Mouse (Mus musculus) retina, adult 2 months (tissue): Measurements from ENCODE around the gene Lrmda.

Source experiments
- DNase-seq: peaks from one replicate; pipeline ENCODE4 v3.0.0-alpha.2; 2012; ENCODE audit warnings: low read depth, low spot score

Gene Lrmda

DNA sequence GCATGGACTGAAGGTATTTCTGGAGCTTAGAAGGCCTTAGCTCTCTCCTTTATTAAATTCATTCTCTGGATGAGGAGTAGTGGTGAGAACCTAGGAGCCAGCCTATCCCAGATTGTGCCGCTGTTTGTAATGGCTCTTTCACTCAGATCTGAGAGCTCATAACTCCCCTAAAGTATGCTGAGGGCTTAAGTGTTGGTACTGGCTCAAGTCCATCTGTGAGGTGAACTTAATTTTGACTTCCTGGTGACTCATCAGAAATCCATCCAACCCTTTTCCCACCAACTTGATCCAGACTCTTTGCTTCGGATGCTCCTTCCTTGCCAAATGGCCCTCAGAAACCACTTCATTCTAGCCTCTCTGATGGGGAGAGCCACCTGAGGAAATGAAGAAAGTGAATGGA is 910.1 kb downstream of the Lrmda start:
- DNase-seq: no peak

DNA sequence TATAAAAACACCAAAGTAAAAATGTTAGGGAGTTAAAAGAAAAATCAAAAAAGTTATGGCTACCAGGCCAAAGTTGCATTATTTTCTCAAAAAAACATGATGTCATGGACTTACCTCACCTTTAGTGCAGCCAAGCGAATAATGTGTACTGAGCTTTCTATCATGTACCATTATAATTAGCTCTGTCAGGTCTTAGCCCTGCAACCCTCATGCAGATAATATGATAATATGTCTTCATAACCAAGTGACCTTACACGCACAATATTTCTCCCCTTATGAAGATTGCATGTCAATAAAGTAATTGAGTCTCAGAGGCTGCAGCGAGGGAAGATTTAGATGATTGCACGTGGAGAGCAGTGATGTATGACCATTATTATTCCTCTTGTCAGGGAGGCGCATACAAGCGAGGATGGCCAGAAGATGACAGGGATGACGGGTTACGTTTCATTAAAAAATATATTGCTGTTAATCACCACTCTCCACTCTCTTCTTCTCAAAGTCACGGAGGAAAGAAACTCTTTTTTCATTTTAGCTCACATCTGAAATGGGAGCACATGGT is 911.1 kb downstream of the Lrmda start:
- no peak for DNase-seq

DNA sequence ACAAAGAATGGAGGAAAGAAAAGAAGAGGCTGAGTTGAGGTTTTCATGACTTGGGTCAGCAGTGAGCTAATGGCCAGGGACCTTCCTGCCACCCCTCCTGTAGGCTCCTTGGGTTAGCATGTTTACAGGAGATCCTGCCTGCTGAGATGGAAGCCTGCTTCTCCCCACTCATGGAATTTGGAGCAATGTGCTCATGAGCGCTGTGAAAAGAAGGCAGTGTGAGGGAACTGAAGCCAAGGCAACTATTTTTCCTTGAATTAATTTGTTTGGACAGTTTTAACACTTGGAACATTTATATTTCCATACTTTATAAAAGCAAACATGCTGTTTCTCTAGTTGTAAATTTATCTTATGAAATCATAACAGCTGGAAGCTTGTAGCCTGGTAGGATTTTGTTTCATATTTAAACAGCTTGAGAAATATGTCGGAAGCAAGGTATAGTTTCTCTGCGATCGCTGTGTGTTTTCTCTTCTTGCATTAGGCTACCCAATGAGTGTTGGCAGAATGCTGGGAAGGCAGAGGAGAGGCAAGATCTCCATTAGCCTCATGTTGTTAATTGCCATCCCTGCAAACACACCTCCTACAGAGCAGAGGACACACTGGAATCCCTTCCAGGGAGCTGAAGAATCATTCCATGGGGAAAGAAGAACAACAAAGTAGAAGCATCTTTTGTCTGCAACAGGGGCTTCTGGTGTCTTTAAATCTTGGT is 911.8 kb downstream of the Lrmda start:
- no peak for DNase-seq

DNA sequence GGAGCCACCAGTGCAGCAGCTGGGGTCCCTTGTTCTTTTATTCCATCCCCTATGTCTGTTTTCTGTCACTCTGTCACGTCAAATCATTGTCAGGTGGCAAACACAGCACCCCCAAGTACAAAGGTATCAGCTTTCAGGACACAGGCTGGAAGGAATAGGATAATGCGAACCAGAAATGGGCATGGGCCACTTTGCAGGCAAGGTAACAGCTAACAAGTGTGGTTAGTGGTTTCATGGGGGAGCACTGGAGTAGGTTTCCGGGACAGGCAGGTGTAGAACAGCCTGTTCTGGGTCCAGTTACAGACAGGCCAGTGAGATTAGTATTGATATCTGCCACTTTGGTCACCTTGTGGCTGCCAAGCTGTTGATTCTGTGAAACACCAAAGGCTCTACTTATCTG is 917.2 kb downstream of the Lrmda start:
- no peak for DNase-seq

DNA sequence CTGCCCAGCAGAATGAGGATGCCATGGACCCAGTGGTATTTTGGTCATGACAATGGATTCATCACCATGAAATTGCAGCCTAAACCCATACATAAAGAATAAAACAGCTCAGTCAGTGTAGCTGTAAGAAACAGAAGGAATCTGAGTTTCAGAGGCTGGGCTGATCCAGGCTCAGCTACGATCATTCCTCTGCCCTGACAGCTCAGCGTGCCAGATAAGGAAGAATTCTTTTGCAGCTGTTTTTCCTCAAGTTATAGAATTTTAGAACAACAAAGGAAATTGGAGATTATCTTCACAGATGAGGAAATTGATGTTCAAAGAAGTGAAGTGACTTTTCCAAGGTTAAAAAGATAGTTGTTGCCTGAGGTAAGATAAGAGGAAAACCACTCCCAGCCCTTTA is 921.1 kb downstream of the Lrmda start:
- no peak for DNase-seq

DNA sequence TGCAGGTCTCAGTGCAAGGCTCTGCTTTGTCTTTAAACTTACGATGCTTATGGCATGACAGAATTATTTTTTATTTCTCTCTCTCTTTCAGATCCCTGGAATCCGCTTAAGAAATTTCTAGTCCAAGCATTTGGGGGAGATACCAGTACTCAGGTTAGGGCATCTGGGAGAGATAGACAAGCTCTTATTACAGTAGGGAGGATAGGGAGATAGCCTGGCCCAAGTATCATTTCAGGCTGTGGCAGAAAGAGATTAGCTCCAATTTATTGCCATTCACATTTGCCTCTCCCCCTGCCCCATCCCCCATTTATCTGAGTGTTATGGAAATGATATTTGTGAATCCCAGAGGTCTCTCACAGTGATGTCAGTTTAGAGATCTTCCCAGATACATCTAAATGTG is 923.1 kb downstream of the Lrmda start:
- no peak for DNase-seq

DNA sequence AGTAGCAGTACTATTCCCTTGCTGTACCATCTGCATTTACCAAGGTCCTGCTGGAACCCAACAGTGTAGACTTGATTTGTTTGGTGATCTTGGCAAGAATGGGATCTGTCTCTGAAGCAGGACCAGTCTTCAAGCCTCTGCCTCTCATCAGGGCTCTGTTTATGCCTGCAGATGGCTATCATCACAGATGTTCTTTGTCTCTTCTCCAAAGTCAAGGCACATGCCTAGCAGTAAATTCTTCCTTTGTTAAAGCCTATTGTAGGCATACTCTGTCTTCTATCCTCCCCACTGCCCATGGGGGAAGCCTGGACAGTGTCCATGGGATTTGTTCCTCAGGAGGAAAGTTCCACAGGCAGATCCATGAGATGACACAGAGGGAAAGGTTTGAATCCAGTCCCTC is 930.0 kb downstream of the Lrmda start:
- no peak for DNase-seq

DNA sequence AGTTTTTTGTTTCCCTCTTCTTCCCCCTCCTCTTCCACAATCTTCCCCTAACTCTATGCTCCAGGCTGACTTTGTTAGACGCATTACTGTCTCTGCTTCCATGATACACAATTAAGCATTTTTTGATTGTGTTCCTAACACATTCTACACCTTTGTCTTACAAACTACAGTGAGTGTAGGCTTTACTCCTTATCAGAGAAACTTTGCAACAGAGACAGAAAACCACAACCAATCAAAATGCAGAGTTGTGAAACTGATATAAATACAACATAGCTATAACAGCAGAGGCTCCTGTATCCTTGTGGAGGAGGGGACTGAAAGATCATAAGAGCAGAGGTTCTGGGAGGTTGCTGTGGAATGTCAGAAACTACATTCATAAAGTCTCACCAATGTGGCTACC is 933.5 kb downstream of the Lrmda start:
- no peak for DNase-seq

DNA sequence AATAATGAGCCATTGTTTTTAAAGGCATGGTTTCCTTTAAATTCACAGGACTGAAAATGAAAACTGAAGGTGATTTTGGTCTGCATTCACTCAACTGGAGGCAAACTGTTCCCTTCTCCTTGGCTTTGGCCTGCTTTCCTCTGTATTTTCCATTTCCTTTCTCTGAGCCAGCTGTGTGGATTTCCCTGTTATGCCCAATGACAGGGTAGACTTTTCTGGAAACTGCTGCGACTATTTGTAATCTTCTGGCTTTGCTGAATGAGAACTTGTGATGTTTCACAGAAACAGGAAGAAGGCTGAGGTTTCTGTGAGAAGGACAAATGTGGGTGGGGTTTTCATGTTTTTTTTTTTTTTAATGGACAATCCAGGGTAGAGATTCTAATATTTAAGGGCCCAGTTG is 940.7 kb downstream of the Lrmda start:
- DNase-seq: no peak

DNA sequence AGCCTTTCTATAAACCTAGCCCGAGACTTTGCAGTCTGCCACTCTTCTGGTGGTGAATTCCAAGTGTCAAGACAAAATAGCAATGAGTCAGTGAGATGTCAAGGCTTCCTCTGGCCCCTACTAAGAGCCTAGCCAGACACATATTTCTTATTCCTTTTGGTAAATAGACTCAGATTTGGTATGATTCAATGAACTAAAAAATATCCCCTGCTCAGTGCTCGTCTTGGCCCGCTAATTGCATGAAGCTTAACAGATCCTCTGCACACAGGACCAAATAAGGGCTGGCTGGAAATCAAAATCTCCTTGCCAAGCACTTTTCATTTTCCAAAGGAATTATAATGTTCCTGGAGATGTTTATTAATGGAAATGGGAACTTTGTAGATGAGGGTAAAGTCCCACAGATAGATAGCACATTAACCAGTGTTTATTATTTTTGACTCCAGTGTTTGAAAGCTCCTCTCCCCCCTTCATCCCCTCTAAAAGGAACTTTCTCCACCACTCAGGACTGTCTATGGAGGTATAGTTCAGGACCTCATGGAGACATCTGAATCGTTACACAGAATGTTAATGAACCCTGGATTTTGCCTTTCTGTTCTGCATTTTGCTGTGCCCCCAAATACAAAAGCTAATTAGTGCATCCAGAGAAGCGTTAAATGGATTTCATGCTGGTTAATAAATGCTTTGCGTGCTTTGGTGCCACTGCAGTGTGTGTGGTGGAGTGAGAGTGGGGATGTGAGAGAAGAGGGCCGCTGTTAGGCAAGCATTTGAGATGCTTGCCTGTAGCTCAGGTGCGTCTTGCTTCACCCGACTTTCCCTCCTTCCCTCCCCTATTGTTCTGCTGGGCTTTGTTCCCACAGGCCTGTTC is 945.5 kb downstream of the Lrmda start:
- DNase-seq: no peak

DNA sequence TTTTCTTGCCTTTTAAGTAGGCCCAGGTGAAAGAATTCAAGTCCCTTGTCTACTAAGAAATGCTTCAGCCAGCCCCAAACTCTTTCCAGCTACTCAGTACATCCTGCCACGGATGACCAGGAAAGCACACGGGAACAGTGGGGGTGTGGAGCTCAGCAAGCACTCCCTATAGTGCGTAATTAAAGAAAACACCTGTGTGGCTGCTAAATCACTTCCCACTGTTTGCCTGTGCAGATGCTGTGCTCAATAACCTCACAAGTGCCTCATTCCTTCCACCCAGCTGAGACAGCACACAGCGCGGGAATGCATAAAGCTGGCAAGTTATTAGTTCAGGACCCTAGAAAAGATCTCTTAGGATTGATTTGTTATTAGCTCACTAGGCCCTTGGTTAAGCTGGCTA is 949.2 kb downstream of the Lrmda start:
- no peak for DNase-seq

DNA sequence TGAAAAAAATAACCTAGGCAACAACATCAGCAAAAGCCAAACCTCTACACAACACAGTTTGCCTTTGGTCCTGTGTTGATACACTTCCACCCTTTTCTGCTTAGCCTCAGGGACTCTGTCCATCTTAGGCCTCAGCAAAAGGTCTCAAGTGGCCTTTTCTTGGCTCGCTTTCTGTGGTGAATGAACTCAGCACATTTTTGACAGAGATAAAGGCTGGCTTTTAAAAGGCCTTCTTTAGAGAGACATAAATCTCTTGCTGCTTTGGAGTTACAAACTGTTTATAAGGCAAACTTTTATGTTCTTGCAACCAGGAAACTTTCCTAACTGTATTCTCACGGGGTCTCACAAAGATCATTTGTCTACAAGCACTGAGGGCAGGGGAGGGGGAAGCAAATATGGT is 967.2 kb downstream of the Lrmda start:
- DNase-seq: no peak

DNA sequence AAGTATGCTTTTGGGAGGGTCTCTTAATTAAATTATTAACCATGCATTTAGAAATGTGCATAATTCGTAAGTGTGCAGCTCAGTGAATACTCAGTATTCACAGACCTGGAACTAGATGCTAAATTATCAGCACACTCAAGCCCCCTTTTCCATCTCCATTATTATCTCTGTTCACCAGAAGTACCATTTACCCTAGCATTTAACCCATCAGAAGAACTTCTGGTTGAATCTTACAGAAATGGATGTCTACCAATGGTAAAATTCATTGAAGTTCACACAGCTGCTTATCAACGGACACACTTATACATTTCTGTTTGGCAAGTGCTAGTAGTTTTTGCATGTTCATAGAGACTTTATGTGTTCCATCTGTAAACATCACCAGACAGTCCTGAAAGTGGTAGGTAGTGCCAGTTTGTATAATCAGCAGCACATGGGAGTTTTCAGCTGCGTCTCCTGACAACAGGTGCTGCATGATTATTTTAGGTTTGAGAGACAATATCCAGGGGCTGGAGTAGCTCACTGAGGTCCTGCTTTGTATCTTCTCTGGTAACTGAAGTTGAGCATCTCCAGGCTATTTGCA is 968.7 kb downstream of the Lrmda start:
- DNase-seq: no peak

DNA sequence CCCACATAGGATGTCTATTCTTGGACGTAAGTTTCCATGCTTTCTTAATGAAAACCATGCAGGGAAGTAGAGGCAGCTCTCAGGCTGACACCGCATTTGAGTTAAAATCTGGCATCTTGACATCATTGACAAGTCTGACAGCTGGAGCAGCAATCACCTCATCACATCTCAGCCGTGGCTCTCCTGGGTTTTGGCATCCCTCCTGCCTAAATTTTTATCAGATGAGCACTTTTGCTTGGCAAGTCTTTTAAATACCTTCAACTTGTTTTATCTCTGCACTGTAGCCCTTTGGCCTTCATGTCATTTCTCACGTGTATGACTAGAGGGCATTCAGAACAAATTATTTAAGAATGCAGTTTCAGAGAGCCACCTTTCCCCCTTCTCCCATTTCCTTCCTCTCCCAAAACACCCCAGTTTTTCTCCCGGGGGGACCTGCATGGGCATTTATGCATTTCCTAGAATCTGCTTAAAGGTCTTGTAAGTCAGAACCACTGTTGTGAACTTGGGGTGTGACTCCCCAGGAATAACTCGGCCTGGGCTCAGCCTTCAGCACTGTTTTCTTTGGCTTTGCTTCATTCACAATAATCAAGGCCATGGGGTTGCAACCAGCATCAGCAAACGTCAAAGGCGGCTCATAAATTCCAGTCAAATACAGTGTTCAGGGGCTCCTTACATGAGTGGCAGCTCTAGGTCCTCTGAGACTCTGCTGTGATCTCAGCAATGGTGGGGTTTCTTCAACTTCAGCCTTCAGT is 975.8 kb downstream of the Lrmda start:
- DNase-seq: no peak

DNA sequence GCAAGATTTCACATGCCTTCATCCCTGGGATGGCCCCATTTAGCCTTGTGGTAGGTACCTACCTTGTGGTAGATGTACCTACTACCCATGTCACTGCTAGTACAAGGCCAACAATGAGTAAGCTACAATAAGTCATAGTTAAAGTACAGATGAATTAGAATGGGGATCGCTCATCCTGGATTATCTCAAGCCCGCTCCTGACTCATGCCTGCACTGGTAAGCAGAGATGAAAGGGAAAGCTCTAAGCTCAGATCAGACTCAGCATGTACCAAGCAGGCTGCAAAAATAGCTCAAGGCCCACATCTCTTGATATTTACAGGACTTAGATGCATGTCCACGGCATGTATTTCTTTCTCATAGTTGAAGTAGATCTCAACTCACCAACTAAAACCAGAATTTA is 979.4 kb downstream of the Lrmda start:
- no peak for DNase-seq

DNA sequence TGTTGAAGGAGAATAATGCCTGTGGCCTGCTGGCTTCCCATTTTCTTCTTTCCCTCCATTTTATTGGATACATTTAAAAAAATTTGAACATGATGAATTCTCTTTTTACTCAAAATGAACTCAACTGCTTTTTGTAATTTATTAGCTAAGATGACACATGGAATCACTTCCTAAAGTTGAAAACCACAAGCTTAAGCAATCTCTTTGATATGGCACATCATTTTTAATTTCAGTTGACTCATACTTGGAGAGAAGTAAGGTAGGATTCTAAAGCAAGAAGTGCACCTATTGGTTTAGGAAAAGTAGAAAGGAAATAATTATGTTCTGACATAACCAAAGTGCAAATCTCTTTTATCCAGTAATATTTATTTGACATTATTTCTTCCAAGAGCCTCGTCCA is 992.5 kb downstream of the Lrmda start:
- DNase-seq: no peak

DNA sequence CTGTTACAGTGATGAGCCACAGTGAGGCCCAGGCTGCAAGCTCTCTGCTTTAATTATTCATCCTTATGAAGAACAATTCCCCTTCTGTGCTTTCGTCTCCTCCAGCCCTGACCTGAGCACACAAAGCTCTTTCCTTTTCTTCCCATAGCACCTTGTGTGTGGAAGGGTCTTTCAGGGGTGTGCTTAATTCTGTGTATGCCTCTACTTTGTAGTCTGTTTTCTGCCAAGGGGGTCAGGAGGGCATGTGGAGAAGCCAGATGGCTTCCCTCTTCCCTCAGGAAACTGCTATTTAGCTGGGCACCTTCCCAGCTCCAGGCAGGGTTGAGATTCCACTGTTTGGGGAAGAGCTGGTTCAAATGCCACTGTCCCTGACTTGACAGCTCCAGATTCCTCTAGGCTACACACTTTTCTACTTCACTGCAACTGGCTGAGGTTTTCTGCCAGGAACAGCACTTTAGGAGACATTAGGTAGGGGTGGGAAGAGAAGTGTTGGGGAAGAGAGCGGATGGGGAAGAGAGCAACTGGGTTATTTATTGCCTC is 995.3 kb downstream of the Lrmda start:
- DNase-seq: no peak

DNA sequence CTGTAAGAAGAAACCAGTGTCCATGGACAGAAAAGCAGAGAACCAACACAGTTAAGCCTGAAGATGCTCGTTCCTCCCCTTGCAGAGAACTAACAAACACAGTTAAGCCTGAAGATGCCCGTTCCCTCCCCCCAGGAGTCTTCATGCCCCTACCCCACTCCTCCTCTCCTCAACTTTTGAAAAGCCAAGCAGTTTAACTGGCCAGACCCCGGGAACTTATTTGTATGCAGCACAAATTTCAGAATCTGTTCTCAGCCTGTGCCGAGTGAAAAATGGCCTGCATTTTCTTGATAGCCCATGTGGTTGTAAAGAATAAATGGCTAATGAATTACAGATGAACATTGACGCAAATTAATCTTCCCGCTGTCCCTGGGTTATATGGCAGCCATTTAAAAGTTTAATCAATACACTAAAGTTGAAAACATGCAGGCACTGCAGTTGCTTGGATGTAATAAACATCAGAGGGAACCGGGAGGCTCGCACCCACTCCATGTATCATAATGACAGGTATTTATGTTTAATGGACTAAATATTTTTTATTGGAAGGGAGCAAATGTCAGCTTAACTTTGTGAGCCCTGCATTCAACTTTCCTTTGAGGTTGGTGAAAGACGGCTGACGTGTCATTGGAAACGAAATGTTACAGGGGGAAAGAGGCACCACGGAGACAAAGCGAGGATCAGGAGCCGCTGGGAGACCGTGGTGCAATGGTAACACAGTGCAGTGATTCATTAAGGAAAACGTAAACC is 996.0 kb downstream of the Lrmda start:
- DNase-seq: no peak

DNA sequence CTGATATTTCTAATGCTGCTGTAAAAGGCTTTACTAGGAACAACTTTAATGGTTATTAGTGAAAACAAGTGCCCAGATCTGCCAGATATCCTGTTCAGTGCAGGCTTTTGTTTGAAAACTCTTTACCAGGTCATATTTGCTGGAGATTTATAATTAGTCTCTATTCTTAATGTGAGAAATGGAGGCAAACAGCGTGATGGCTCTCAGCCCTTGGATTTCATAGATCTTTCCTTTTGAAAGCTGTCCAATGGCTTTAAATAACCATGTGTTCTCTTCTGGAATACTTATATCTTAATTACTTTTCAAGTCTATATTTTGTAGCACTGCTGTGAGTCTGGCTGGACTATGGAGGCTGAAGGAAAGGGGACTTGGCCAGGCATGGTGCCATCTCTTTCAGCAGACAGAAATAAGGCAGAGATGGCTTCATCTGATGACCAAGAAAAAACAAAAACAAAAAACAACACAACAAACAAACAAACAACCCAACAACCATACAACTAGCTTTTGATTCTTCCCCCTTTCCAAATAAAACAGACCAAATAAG is 996.6 kb downstream of the Lrmda start:
- DNase-seq: no peak

DNA sequence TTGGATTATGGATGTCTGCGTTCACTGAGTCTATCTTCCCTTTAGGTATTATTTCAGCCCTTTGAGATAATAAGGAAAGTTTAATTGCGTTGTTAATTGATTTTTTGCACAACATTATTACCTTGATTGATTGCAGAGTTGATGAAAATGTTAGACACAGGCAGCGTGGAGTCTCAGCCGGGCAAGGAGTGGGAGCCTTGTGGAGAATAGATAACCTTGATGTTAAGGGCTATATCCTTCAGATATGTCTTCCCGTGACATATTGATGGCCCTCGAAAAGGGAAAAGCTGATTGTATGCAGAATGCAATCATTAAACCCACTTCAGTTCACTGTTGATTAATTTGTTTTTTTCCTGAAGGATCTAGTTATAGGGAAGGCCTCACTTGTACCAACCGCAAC is 1021.5 kb downstream of the Lrmda start:
- DNase-seq: no peak

DNA sequence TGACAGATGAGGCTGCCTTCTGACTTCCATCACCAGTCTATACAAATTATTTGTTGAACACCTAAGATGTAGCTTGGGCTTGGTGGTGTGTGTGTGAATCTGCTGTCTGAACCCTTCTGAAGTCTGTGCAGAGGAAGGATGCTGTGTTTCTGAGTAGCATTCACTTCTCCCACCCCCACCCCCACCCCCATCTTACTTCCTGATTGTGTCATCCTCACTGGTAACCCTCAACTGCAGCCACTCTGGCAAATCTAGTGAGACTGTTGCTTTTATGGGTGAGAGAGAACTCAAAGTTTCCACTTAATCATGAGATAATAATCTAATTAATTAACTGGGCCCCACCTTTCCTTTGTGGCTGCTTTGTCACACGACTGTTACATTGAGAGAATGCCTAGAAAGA is 1025.8 kb downstream of the Lrmda start:
- no peak for DNase-seq
